Mouse (Mus musculus) bone marrow, adult 2 months (tissue): ENCODE measurements around the gene Ptbp3.

Experiments
- CTCF ChIP-seq: fragments of 200-500 bp; IDR thresholded peaks from 2 replicates; pipeline ENCODE4 v1.5.1; 2011; ENCODE audit warnings: low read length, control low read depth; ENCODE audit not compliant: control insufficient read depth, insufficient read depth
- POLR2A ChIP-seq: fragments of 200-500 bp; IDR thresholded peaks from 2 replicates; pipeline ENCODE4 v1.6.1; 2011; ENCODE audit warnings: low read depth, mild to moderate bottlenecking, control low read depth, low read length, borderline replicate concordance; ENCODE audit not compliant: control insufficient read depth

DNA sequence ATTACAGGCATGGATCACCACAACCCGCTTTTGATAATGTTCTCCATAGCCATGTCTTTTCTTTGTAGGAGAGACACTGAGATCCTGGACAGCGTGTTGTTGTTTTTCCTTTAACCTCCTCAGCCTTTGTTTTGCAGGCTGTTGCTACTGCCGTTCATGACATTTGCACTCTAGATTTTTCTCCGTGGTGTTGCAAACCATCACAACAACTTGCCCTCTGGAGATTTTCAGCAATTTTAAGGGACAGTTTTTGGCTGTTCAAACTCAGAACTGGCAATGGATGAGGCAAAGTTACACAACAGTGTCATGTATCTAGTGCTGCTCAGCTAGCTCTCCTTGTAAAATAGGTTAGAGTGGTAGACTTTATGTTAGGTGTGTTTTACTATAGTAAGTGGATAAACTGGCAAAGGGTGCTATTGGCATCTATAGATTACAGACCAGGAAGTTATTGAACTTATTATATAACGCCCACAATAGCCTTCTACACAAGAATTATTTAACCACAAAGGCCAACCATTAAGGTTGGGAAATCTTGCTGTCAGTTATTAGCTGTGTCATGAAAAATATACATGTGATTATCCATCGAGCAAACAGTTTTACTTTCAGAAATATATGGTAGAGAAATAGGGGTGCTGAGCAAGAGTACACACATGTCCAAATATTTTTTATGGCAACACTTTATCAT is 18.6 kb upstream of the Ptbp3 start:
- TF ChIP-seq CTCF (no peak), POLR2A (no peak)
